In the genomic region with DNA sequence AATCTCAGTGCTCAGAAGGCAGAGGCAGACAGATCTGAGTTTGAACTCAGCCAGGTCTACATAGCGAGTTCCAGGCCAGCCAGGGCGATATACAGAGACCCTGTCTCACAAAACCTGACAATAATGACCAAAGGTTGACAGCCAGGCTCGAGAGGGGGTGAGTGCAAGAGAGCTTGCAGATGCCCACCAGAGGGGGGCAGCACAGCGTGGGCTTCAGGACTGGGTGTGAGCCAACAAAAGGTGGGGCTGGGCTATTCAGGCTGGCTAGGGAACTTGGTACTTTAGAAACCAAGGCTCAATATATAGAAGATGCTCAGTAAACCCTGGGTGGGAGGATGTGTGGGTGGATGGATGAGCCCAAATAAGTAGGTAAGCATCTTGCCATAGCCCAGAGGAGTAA, we compare ENCODE assay signal across 18 mouse cellular contexts. TPM values are rescaled to one million over a fixed set of nuclear protein-coding genes. Genes with fewer than 3 reads are reported as not detected.
DNase-seq lines count a peak whose midpoint lies in the region; ATAC-seq and TF ChIP-seq lines count a peak whose summit lies in the region.
"Had no signal": no experiment of that assay in that cellular context is flagged by ENCODE, and none has a peak within 500 bp of the region (broad histone marks: within the 10 kb centered on the region; RNA-seq: fewer than 3 reads in every experiment).

No protein-coding gene starts in this region.

- WGBS in hindbrain, postnatal 0 days = 87% methylated on average over 4 of the region's 4 CpGs
- WGBS in hindbrain, embryonic 10.5 days = 78% methylated on average over 4 of the region's 4 CpGs
- WGBS in liver, postnatal 0 days (ENCODE audit: insufficient replicate concordance) = 71% methylated on average over 4 of the region's 4 CpGs
- WGBS in liver, embryonic 12.5 days (ENCODE audit: insufficient replicate concordance) = 68% methylated on average over 4 of the region's 4 CpGs

- no peak for DNase-seq in hindbrain, postnatal 0 days (ENCODE audit: low spot score)
- DNase-seq in hindbrain, embryonic 10.5 days (ENCODE audit: low spot score) = no peak
- DNase-seq in liver, postnatal 0 days = no peak
- peak; percentile 30 for DNase-seq in MEL (ENCODE audit: low read depth, low spot score)
- DNase-seq in B cell, adult 2 months = no peak
- DNase-seq: adrenal gland, adult 2 months; cerebellum, adult 8-10 months; gastrocnemius, postnatal 10 days; kidney, postnatal 36 days; layer of hippocampus, adult 9-11 months; lung, adult 18-20 months; right cerebral cortex, adult 18-20 months had no signal

- TF ChIP-seq EP300 in liver, postnatal 0 days (IDR thresholded peaks at IDR 0.05; ENCODE audit: low read depth) = no peak
- TF ChIP-seq EP300 in MEL (IDR thresholded peaks at IDR 0.05; ENCODE audit: low read depth in 1 of 2, low read length in 2 of 2) = no peak

- no peak overlapping the region for H3K27ac ChIP-seq in hindbrain, postnatal 0 days
- no peak overlapping the region for H3K27ac ChIP-seq in hindbrain, embryonic 10.5 days
- H3K27ac ChIP-seq in liver, postnatal 0 days (ENCODE audit: low read depth) = no peak overlapping the region
- no peak overlapping the region for H3K27ac ChIP-seq in liver, embryonic 12.5 days
- H3K27ac ChIP-seq in MEL (ENCODE audit: control insufficient read depth, low read depth, low read length) = no peak overlapping the region
- H3K27ac ChIP-seq: embryonic facial prominence, embryonic 10.5 days; limb, embryonic 12.5 days; midbrain, embryonic 10.5 days had no signal

- no peak for ATAC-seq in hindbrain, postnatal 0 days
- no peak for ATAC-seq in liver, postnatal 0 days
- no peak for ATAC-seq in liver, embryonic 12.5 days
- 0 out of 2 replicates have a peak, but pooled peaks have one; percentile 31 for ATAC-seq in megakaryocyte progenitor cell, adult 5-6 weeks (replicated peaks; ENCODE audit: poor library complexity)

- no peaks in the 10 kb centered on the region for H3K4me1 ChIP-seq in hindbrain, postnatal 0 days (ENCODE audit: insufficient read depth, low read length)
- peaks cover 14% of the 10 kb centered on the region for H3K4me1 ChIP-seq in hindbrain, embryonic 10.5 days (replicated peaks)
- peaks cover 5% of the 10 kb centered on the region for H3K4me1 ChIP-seq in liver, postnatal 0 days (ENCODE audit: insufficient read depth)
- no peaks in the 10 kb centered on the region for H3K4me1 ChIP-seq in liver, embryonic 12.5 days
- no peaks in the 10 kb centered on the region; a peak in 1 of 4 replicates for H3K4me1 ChIP-seq in MEL (ENCODE audit: control insufficient read depth in 1 of 2, insufficient read depth in 2 of 2, low read length in 2 of 2)
- H3K4me1 ChIP-seq: limb, embryonic 12.5 days had no signal

- no peaks in the 10 kb centered on the region for H3K79me2 ChIP-seq in MEL (ENCODE audit: control insufficient read depth, insufficient read depth, low read length, poor library complexity)

- H3K9me3 ChIP-seq in hindbrain, postnatal 0 days (ENCODE audit: low read length) = no peaks in the 10 kb centered on the region
- no peaks in the 10 kb centered on the region for H3K9me3 ChIP-seq in hindbrain, embryonic 10.5 days
- H3K9me3 ChIP-seq in liver, postnatal 0 days (ENCODE audit: low read length) = no peaks in the 10 kb centered on the region
- H3K9me3 ChIP-seq in liver, embryonic 12.5 days (replicated peaks) = no peaks in the 10 kb centered on the region
- no peaks in the 10 kb centered on the region for H3K9me3 ChIP-seq in MEL (replicated peaks; ENCODE audit: insufficient read depth, low read length)
- H3K9me3 ChIP-seq: embryonic facial prominence, embryonic 10.5 days; limb, embryonic 12.5 days; midbrain, embryonic 10.5 days had no signal

- TF ChIP-seq POLR2A in MEL (IDR thresholded peaks at IDR 0.05; ENCODE audit: control insufficient read depth in 1 of 2, insufficient read depth in 1 of 2, low read depth in 1 of 2, low read length in 2 of 2, poor library complexity in 1 of 2) = no peak

- H3K4me2 ChIP-seq in hindbrain, postnatal 0 days (ENCODE audit: low read depth, low read length) = no peak overlapping the region
- no peak overlapping the region for H3K4me2 ChIP-seq in liver, postnatal 0 days (ENCODE audit: low read depth, low read length)
- no peak overlapping the region for H3K4me2 ChIP-seq in liver, embryonic 12.5 days
- H3K4me2 ChIP-seq: limb, embryonic 12.5 days had no signal

- H3K36me3 ChIP-seq in hindbrain, postnatal 0 days (ENCODE audit: insufficient read depth, low read length) = peaks cover 82% of the 10 kb centered on the region
- H3K36me3 ChIP-seq in hindbrain, embryonic 10.5 days = peaks cover 86% of the 10 kb centered on the region
- peaks cover 12% of the 10 kb centered on the region for H3K36me3 ChIP-seq in liver, postnatal 0 days (replicated peaks; ENCODE audit: insufficient read depth, low read length)
- H3K36me3 ChIP-seq in liver, embryonic 12.5 days = peaks cover 29% of the 10 kb centered on the region
- peaks cover 0 to 3% of the 10 kb centered on the region in 2 experiments; a peak in 2 of 4 replicates for H3K36me3 ChIP-seq in MEL (ENCODE audit: control insufficient read depth in 1 of 2, insufficient read depth in 2 of 2, low read length in 2 of 2)

- peak; percentile 24 for TF ChIP-seq RAD21 in MEL (IDR thresholded peaks at IDR 0.05; ENCODE audit: low read depth, low read length)

- no peaks in the 10 kb centered on the region for H3K27me3 ChIP-seq in hindbrain, postnatal 0 days (ENCODE audit: insufficient read depth, low read length)
- H3K27me3 ChIP-seq in hindbrain, embryonic 10.5 days (ENCODE audit: insufficient read depth, poor library complexity, severe bottlenecking) = no peaks in the 10 kb centered on the region
- H3K27me3 ChIP-seq in liver, postnatal 0 days (ENCODE audit: insufficient read depth, low read length) = no peaks in the 10 kb centered on the region
- H3K27me3 ChIP-seq in liver, embryonic 12.5 days (replicated peaks) = no peaks in the 10 kb centered on the region; the same call in 1 of the 2 replicates
- no peaks in the 10 kb centered on the region for H3K27me3 ChIP-seq in MEL (ENCODE audit: control insufficient read depth in 1 of 2, insufficient read depth in 2 of 2, low read length in 2 of 2)
- H3K27me3 ChIP-seq: limb, embryonic 12.5 days had no signal

- no peak overlapping the region for H3K4me3 ChIP-seq in hindbrain, postnatal 0 days (ENCODE audit: low read length)
- H3K4me3 ChIP-seq in hindbrain, embryonic 10.5 days = no peak overlapping the region
- H3K4me3 ChIP-seq in liver, postnatal 0 days (ENCODE audit: low read depth, low read length) = no peak overlapping the region
- no peak overlapping the region for H3K4me3 ChIP-seq in liver, embryonic 12.5 days
- H3K4me3 ChIP-seq in MEL (ENCODE audit: control insufficient read depth in 1 of 2, insufficient read depth in 1 of 2, low read depth in 2 of 2, low read length in 2 of 2) = no peak overlapping the region
- H3K4me3 ChIP-seq: embryonic facial prominence, embryonic 10.5 days; limb, embryonic 12.5 days; midbrain, embryonic 10.5 days had no signal

- no peak overlapping the region for H3K9ac ChIP-seq in hindbrain, postnatal 0 days (replicated peaks; ENCODE audit: low read length)
- no peak overlapping the region for H3K9ac ChIP-seq in liver, postnatal 0 days (replicated peaks)
- no peak overlapping the region for H3K9ac ChIP-seq in liver, embryonic 12.5 days
- H3K9ac ChIP-seq in MEL (ENCODE audit: control insufficient read depth, low read depth, low read length, poor library complexity, severe bottlenecking) = no peak overlapping the region
- H3K9ac ChIP-seq: limb, embryonic 12.5 days had no signal

- TF ChIP-seq CTCF in hindbrain, postnatal 0 days (IDR thresholded peaks at IDR 0.05; ENCODE audit: low read depth) = peak; percentile 24; the same call in 1 of the 2 replicates
- TF ChIP-seq CTCF in liver, postnatal 0 days (IDR thresholded peaks at IDR 0.05; ENCODE audit: low read depth) = peak; percentile 26; the same call in 1 of the 2 replicates
- TF ChIP-seq CTCF in MEL (IDR thresholded peaks at IDR 0.05 in 2 of 3, conservative IDR thresholded peaks at IDR 0.05 in 1 of 3; ENCODE audit: control insufficient read depth in 1 of 3, insufficient read depth in 1 of 3, low read depth in 2 of 3, low read length in 3 of 3, poor library complexity in 1 of 3, severe bottlenecking in 1 of 3) = peak; percentile 34 to 60 (median 48)

TF ChIP-seq in MEL, 35 proteins besides CTCF, POLR2A, EP300 and RAD21:
- TF ChIP-seq ZC3H11A (IDR thresholded peaks at IDR 0.05; ENCODE audit: low read depth, low read length) = no peak
- peak; percentile 33 for TF ChIP-seq SMC3 (IDR thresholded peaks at IDR 0.05; ENCODE audit: low read depth, low read length)

RNA-seq across cellular contexts. Expression of a gene that starts 16.3 kb away (rescaled TPM):
- total RNA-seq in hindbrain, postnatal 0 days (2014; rRNA removed) = 99.4 and 107 TPM in 2 replicates
- 43.2 and 46.4 TPM in 2 replicates for polyA plus RNA-seq in hindbrain, postnatal 0 days (2015; fragmentation: Nextera tagmentation; extraction: Ambion mirVana)
- polyA plus RNA-seq in hindbrain, embryonic 10.5 days (2016; fragmentation: Nextera tagmentation; extraction: Ambion mirVana) = 32.2 and 35.3 TPM in 2 replicates
- 11.1 and 14.4 TPM in 2 replicates for polyA plus RNA-seq in liver, postnatal 0 days (2015; fragmentation: Nextera tagmentation; extraction: Ambion mirVana)
- 18.5 and 20.1 TPM in 2 replicates for polyA plus RNA-seq in liver, embryonic 12.5 days (2016; fragmentation: Nextera tagmentation; extraction: Ambion mirVana)
- 10.2 and 24.0 TPM in 2 replicates for total RNA-seq in MEL (2012; rRNA removed)
- polyA plus RNA-seq in MEL (2012; ENCODE audit: insufficient read depth in 1 of 2, insufficient read length in 2 of 2, low read depth in 1 of 2, low replicate concordance in 2 of 2, missing spikeins in 1 of 2) = 10 to 100 TPM in 1 of 2 experiments, not detected in 1; 25.3 TPM
- 2.5 and 3.5 TPM in 2 replicates for total RNA-seq in megakaryocyte progenitor cell, adult 5-6 weeks (2015)
- 4.6 and 5.3 TPM in 2 replicates for total RNA-seq in megakaryocyte progenitor cell, adult 5-6 weeks (2017)
- total RNA-seq: monocyte, adult 5-6 weeks had no signal

RNA-seq across cellular contexts. Expression of a gene that starts 46.5 kb away (rescaled TPM):
- total RNA-seq in hindbrain, postnatal 0 days (2014; rRNA removed) = 43.9 and 56.7 TPM in 2 replicates
- polyA plus RNA-seq in hindbrain, postnatal 0 days (2015; fragmentation: Nextera tagmentation; extraction: Ambion mirVana) = 155 and 156 TPM in 2 replicates
- 173 and 194 TPM in 2 replicates for polyA plus RNA-seq in hindbrain, embryonic 10.5 days (2016; fragmentation: Nextera tagmentation; extraction: Ambion mirVana)
- polyA plus RNA-seq in liver, postnatal 0 days (2015; fragmentation: Nextera tagmentation; extraction: Ambion mirVana) = 82.9 and 89.2 TPM in 2 replicates
- 124 TPM in 2 replicates for polyA plus RNA-seq in liver, embryonic 12.5 days (2016; fragmentation: Nextera tagmentation; extraction: Ambion mirVana)
- total RNA-seq in MEL (2012; rRNA removed) = 189 and 207 TPM in 2 replicates
- 100 to 1,000 TPM in 1 of 2 experiments, not detected in 1; 307 TPM for polyA plus RNA-seq in MEL (2012; ENCODE audit: insufficient read depth in 1 of 2, insufficient read length in 2 of 2, low read depth in 1 of 2, low replicate concordance in 2 of 2, missing spikeins in 1 of 2)
- 127 and 139 TPM in 2 replicates for total RNA-seq in megakaryocyte progenitor cell, adult 5-6 weeks (2015)
- total RNA-seq in megakaryocyte progenitor cell, adult 5-6 weeks (2017) = 121 and 143 TPM in 2 replicates
